Mouse (Mus musculus): ENCODE data around the gene Ibtk. TPM values are rescaled to one million over a fixed set of nuclear protein-coding genes. Genes with fewer than 3 reads are reported as not detected.

Ibtk gene
- total and polyA plus RNA-seq, 3 experiments = 20.0 to 53.7 (median 21.1) TPM

DNA sequence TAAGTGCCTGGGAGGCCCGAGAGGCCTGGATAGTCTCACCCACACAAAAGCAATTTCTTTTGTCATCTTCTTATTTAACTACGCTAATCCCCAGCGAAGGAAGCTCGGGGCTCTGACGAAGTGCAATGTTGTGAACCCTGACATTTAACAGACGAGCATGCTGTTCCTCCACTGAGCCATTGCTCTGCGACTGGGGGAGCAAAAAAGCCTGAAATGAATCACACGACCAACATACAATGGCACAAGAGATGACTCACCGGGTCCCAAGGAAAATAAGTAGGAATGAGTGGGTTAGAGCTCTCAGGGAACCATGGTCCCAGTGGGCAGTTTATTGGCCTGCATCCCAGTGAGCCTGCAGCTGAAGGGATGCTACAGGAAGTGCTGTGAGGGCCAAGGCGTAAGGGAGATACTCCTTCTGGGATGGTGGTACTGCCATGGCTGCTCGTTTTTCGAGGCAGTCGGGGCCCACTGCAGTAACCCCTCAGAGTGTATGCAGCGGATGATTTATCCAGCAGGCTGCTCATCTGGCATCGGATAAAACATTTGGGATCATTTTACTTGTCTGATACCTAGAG, 75.1 kb downstream of the Ibtk start:
- Histone ChIP-seq H3K36me3 (ENCODE audit: control insufficient read depth in 1 of 2, insufficient read depth in 2 of 2, low read length in 2 of 2) (no peaks in the 10 kb centered on the region), H3K27me3 (ENCODE audit: control insufficient read depth in 1 of 2, insufficient read depth in 2 of 2, low read length in 2 of 2) (peaks cover 0 to 2% of the 10 kb centered on the region in 2 experiments; a peak in 1 of 4 replicates), H3K9me3 (replicated peaks; ENCODE audit: insufficient read depth, low read length) (no peaks in the 10 kb centered on the region), H3K4me3 (ENCODE audit: control insufficient read depth in 1 of 2, insufficient read depth in 1 of 2, low read depth in 2 of 2, low read length in 2 of 2) (no peak overlapping the region), H3K79me2 (ENCODE audit: control insufficient read depth, insufficient read depth, low read length, poor library complexity) (no peaks in the 10 kb centered on the region), H3K4me1 (ENCODE audit: control insufficient read depth in 1 of 2, insufficient read depth in 2 of 2, low read length in 2 of 2) (no peaks in the 10 kb centered on the region), H3K9ac (ENCODE audit: control insufficient read depth, low read depth, low read length, poor library complexity, severe bottlenecking) (no peak overlapping the region), H3K27ac (ENCODE audit: control insufficient read depth, low read depth, low read length) (no peak overlapping the region)
- TF ChIP-seq MAZ (IDR thresholded peaks at IDR 0.05; ENCODE audit: low read depth, low read length) (no peak), POLR2AphosphoS5 (IDR thresholded peaks at IDR 0.05; ENCODE audit: borderline replicate concordance, low read depth, low read length) (no peak), MEF2A (IDR thresholded peaks at IDR 0.05; ENCODE audit: extremely low read depth, insufficient replicate concordance, low read depth, low read length, poor library complexity, severe bottlenecking) (no peak)
- DNase-seq (ENCODE audit: low read depth, low spot score) = no peak

- Histone ChIP-seq H3K79me2 (ENCODE audit: control insufficient read depth, insufficient read depth, low read length, poor library complexity) (no peaks in the 10 kb centered on the region), H3K4me3 (ENCODE audit: control insufficient read depth in 1 of 2, insufficient read depth in 1 of 2, low read depth in 2 of 2, low read length in 2 of 2) (no peak overlapping the region), H3K27me3 (ENCODE audit: control insufficient read depth in 1 of 2, insufficient read depth in 2 of 2, low read length in 2 of 2) (peaks cover 0 to 2% of the 10 kb centered on the region in 2 experiments; a peak in 1 of 4 replicates), H3K9me3 (replicated peaks; ENCODE audit: insufficient read depth, low read length) (no peaks in the 10 kb centered on the region), H3K4me1 (ENCODE audit: control insufficient read depth in 1 of 2, insufficient read depth in 2 of 2, low read length in 2 of 2) (no peaks in the 10 kb centered on the region), H3K27ac (ENCODE audit: control insufficient read depth, low read depth, low read length) (no peak overlapping the region), H3K9ac (ENCODE audit: control insufficient read depth, low read depth, low read length, poor library complexity, severe bottlenecking) (no peak overlapping the region), H3K36me3 (ENCODE audit: control insufficient read depth in 1 of 2, insufficient read depth in 2 of 2, low read length in 2 of 2) (no peaks in the 10 kb centered on the region)
- no peak for TF ChIP-seq MAZ (IDR thresholded peaks at IDR 0.05; ENCODE audit: low read depth, low read length)
- no peak for TF ChIP-seq RAD21 (IDR thresholded peaks at IDR 0.05; ENCODE audit: low read depth, low read length)
- no peak for TF ChIP-seq SIN3A (IDR thresholded peaks at IDR 0.05; ENCODE audit: low read length)
- no peak for TF ChIP-seq ELF1 (IDR thresholded peaks at IDR 0.05; ENCODE audit: low read depth, low read length)
- no peak for TF ChIP-seq ZKSCAN1 (IDR thresholded peaks at IDR 0.05; ENCODE audit: low read depth, low read length)
- TF ChIP-seq KAT2A (conservative IDR thresholded peaks at IDR 0.05; ENCODE audit: low read depth, low read length) = no peak
- TF ChIP-seq CTCF (IDR thresholded peaks at IDR 0.05 in 2 of 3, conservative IDR thresholded peaks at IDR 0.05 in 1 of 3; ENCODE audit: control insufficient read depth in 1 of 3, insufficient read depth in 1 of 3, low read depth in 2 of 3, low read length in 3 of 3, poor library complexity in 1 of 3, severe bottlenecking in 1 of 3) = no peak
- DNase-seq (ENCODE audit: low read depth, low spot score) = no peak
Observed at GRCm38 (mm10) chr9:85671582-85672331, 77.4 kb downstream of the Ibtk start.

GRCm38 (mm10) chr9:85664316-85664715, 84.8 kb downstream of the Ibtk start:
- Histone ChIP-seq H3K27ac (ENCODE audit: control insufficient read depth, low read depth, low read length) (no peak overlapping the region), H3K27me3 (ENCODE audit: control insufficient read depth in 1 of 2, insufficient read depth in 2 of 2, low read length in 2 of 2) (no peaks in the 10 kb centered on the region; a peak in 2 of 4 replicates), H3K9ac (ENCODE audit: control insufficient read depth, low read depth, low read length, poor library complexity, severe bottlenecking) (no peak overlapping the region), H3K4me1 (ENCODE audit: control insufficient read depth in 1 of 2, insufficient read depth in 2 of 2, low read length in 2 of 2) (no peaks in the 10 kb centered on the region), H3K9me3 (replicated peaks; ENCODE audit: insufficient read depth, low read length) (no peaks in the 10 kb centered on the region), H3K4me3 (ENCODE audit: control insufficient read depth in 1 of 2, insufficient read depth in 1 of 2, low read depth in 2 of 2, low read length in 2 of 2) (no peak overlapping the region), H3K79me2 (ENCODE audit: control insufficient read depth, insufficient read depth, low read length, poor library complexity) (no peaks in the 10 kb centered on the region), H3K36me3 (ENCODE audit: control insufficient read depth in 1 of 2, insufficient read depth in 2 of 2, low read length in 2 of 2) (no peaks in the 10 kb centered on the region)
- TF ChIP-seq TCF12 (IDR thresholded peaks at IDR 0.05; ENCODE audit: low read depth, low read length) (no peak), CHD2 (IDR thresholded peaks at IDR 0.05; ENCODE audit: low read length) (no peak), MAZ (IDR thresholded peaks at IDR 0.05; ENCODE audit: low read depth, low read length) (no peak), CHD1 (IDR thresholded peaks at IDR 0.05; ENCODE audit: low read depth, low read length) (no peak), MYB (IDR thresholded peaks at IDR 0.05; ENCODE audit: low read depth, low read length) (no peak), POLR2A (IDR thresholded peaks at IDR 0.05; ENCODE audit: control insufficient read depth in 1 of 2, insufficient read depth in 1 of 2, low read depth in 1 of 2, low read length in 2 of 2, poor library complexity in 1 of 2) (no peak), ZKSCAN1 (IDR thresholded peaks at IDR 0.05; ENCODE audit: low read depth, low read length) (no peak), HCFC1 (IDR thresholded peaks at IDR 0.05; ENCODE audit: low read depth, low read length) (no peak), RAD21 (IDR thresholded peaks at IDR 0.05; ENCODE audit: low read depth, low read length) (no peak), MYC (IDR thresholded peaks at IDR 0.05; ENCODE audit: low read depth, low read length) (no peak), TBP (IDR thresholded peaks at IDR 0.05; ENCODE audit: low read depth, low read length) (no peak), SIN3A (IDR thresholded peaks at IDR 0.05; ENCODE audit: low read length) (no peak), UBTF (IDR thresholded peaks at IDR 0.05; ENCODE audit: borderline replicate concordance, insufficient read depth, low read depth, low read length) (no peak), MEF2A (IDR thresholded peaks at IDR 0.05; ENCODE audit: extremely low read depth, insufficient replicate concordance, low read depth, low read length, poor library complexity, severe bottlenecking) (no peak), USF2 (IDR thresholded peaks at IDR 0.05; ENCODE audit: borderline replicate concordance in 1 of 2, insufficient read depth in 1 of 2, low read depth in 1 of 2, low read length in 2 of 2) (no peak), NELFE (IDR thresholded peaks at IDR 0.05; ENCODE audit: low read depth, low read length) (no peak), JUND (IDR thresholded peaks at IDR 0.05; ENCODE audit: low read depth, low read length) (no peak), POLR2AphosphoS2 (IDR thresholded peaks at IDR 0.05; ENCODE audit: low read length) (no peak), ZMIZ1 (IDR thresholded peaks at IDR 0.05; ENCODE audit: low read depth, low read length) (no peak)
- no peak for DNase-seq (ENCODE audit: low read depth, low spot score)

All from MEL (cell line).